Mouse (Mus musculus) liver, adult 2 months (tissue): ENCODE measurements around the gene Col4a1. TPM values are rescaled to one million over a fixed set of nuclear protein-coding genes. Genes with fewer than 3 reads are reported as not detected.
A peak's percentile ranks its signal among the peaks of the same experiment; 100 is the strongest.

ENCODE experiments used
- DNase-seq: peaks from one replicate; pipeline ENCODE4 v3.0.0-alpha.2; 2011; ENCODE audit warnings: low read depth, low spot score; ENCODE audit errors: extremely low read depth
- H3K27ac ChIP-seq: fragments of 200-500 bp; replicated peaks from 2 replicates; pipeline ENCODE4 v1.5.1; 2012; ENCODE audit warnings: low read depth, mild to moderate bottlenecking, control low read depth, inconsistent platforms, low read length; ENCODE audit not compliant: insufficient read depth
- H3K27me3 ChIP-seq: fragments of 200-500 bp; 2 replicates; pipeline ENCODE4 v1.6.1; 2012; ENCODE audit warnings: mild to moderate bottlenecking, moderate library complexity, low read length, inconsistent platforms; ENCODE audit not compliant: control insufficient read depth, insufficient read depth
- H3K36me3 ChIP-seq: fragments of 200-500 bp; 2 replicates; pipeline ENCODE4 v1.6.1; 2012; ENCODE audit warnings: low read length, inconsistent platforms; ENCODE audit not compliant: control insufficient read depth, insufficient read depth
- H3K4me1 ChIP-seq: fragments of 200-500 bp; 2 replicates; pipeline ENCODE4 v1.6.1; 2011; ENCODE audit warnings: low read length; ENCODE audit not compliant: control insufficient read depth, insufficient read depth
- H3K4me3 ChIP-seq: fragments of 200-500 bp; 2 replicates; pipeline ENCODE4 v1.5.1; 2011; ENCODE audit warnings: low read depth, mild to moderate bottlenecking, control low read depth, low read length, moderate library complexity; ENCODE audit not compliant: insufficient read depth
- H3K79me2 ChIP-seq: fragments of 200-500 bp; 2 replicates; pipeline ENCODE4 v1.6.1; 2012; ENCODE audit warnings: inconsistent platforms, mild to moderate bottlenecking, low read length, moderate library complexity; ENCODE audit not compliant: control insufficient read depth, insufficient read depth
- H3K9ac ChIP-seq: fragments of 200-500 bp; 2 replicates; pipeline ENCODE4 v1.6.1; 2012; ENCODE audit warnings: low read depth, mild to moderate bottlenecking, control low read depth, inconsistent platforms, low read length
- CTCF ChIP-seq: fragments of 200-500 bp; IDR thresholded peaks from 2 replicates; pipeline ENCODE4 v1.5.1; 2011; ENCODE audit warnings: low read depth, low read length, control low read depth
- POLR2A ChIP-seq: fragments of 200-500 bp; IDR thresholded peaks from 2 replicates; pipeline ENCODE4 v1.6.1; 2011; ENCODE audit warnings: low read length, control low read depth; ENCODE audit not compliant: insufficient read depth; ENCODE audit errors: extremely low read depth
- WGBS: fragments of 180-500 bp; shearing (Covaris S2); methylation state at CpG from one replicate; pipeline ENCODE4 v1.1.7; 2018; 5-methylcytosine and 5-hydroxymethylcytosine counted together
- polyA plus RNA-seq: library from polyadenylated mRNA; depleted of rRNA; stranded (reverse); fragments of >200 nt; gene quantifications from 2 replicates; pipeline ENCODE4 v1.2.3, GENCODE M21; 2012
- total RNA-seq: library from RNA; depleted of rRNA; stranded (reverse); fragments of >200 nt; gene quantifications from 2 replicates; pipeline ENCODE4 v1.2.3, GENCODE M21; 2014

The Col4a1 gene
- total and polyA plus RNA-seq, 2 experiments, result 25.7 to 29.1 TPM

DNA sequence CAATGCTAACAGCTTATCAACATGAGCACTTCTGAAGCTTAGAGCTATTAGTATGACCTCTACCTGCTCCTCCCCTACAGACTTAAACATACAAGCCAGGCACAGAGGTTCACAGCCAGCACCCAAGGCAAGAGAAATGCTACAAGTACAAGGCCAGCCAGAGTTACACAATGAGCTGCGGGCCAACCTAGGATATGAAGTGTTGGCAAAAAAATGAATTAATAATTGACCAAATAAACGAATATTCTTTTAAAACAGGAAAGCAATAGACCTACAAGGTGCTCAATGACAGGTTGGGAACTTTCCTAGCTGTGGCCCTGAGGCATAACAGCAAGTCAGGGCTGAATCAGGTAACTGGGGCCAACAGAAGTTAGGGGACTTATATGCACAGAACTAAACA, 58.1 kb downstream of the Col4a1 start:
- Histone ChIP-seq H3K79me2 (no peaks in the 10 kb centered on the region), H3K4me1 (peaks cover 11% of the 10 kb centered on the region), H3K27me3 (no peaks in the 10 kb centered on the region), H3K36me3 (no peaks in the 10 kb centered on the region), H3K27ac (no peak overlapping the region), H3K9ac (no peak overlapping the region), H3K4me3 (no peak overlapping the region)
- DNase-seq, result peak; percentile 47
- WGBS, result 22% methylated on average over 2 of the region's 2 CpGs
- TF ChIP-seq POLR2A, result no peak
- TF ChIP-seq CTCF, result no peak

DNA sequence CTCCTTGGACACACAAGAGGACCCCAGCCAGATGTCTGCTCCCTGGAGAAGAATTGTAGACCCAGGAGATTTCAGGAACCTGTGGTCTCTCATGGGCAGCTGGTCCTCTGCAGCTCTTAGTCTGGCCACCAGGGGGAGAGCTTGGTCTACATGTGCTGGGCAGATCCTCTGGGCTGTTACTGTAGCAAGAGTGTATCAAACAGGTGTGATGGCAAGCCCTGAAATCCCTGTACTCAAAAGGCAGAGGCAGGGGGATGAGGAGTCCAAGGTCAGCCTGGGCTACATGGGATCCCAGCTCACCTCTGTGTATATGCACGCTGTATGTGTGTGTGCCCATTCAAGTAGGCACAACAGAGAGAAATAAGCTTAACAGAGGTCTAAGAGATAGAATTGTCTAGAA, 59.1 kb downstream of the Col4a1 start:
- H3K27me3 ChIP-seq, result no peaks in the 10 kb centered on the region
- no peak overlapping the region for H3K27ac ChIP-seq
- peaks cover 9% of the 10 kb centered on the region for H3K4me1 ChIP-seq
- no peak overlapping the region for H3K9ac ChIP-seq
- no peaks in the 10 kb centered on the region for H3K79me2 ChIP-seq
- H3K36me3 ChIP-seq, result no peaks in the 10 kb centered on the region
- WGBS, result 97% methylated on average over 1 of the region's 1 CpGs
- H3K4me3 ChIP-seq, result no peak overlapping the region
- peak; percentile 42 for DNase-seq
- TF ChIP-seq CTCF (peak; percentile 97), POLR2A (no peak)

DNA sequence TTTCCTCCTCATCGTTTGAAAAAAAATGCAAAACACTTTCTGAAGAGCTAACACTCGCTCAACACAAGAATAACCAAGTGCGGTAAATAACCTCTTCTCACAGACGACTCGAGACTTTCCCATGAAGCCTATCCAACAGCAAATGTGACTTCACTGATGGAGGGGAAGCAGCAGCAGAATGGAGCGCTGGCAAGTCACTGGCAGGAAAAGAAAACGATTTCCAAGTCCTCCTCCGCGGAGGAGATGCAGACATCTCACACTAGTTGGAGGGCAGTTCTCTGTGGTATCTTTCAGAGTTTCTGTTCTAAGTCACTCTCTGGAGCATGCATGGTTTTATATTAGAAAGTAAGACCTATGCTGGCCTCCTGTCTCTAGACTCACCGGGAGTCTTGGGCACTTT, 59.6 kb downstream of the Col4a1 start:
- no peak overlapping the region for H3K9ac ChIP-seq
- 72% methylated on average over 10 of the region's 10 CpGs for WGBS
- TF ChIP-seq POLR2A, result no peak
- no peak for TF ChIP-seq CTCF
- H3K79me2 ChIP-seq, result no peaks in the 10 kb centered on the region
- peaks cover 9% of the 10 kb centered on the region for H3K4me1 ChIP-seq
- H3K27me3 ChIP-seq, result no peaks in the 10 kb centered on the region
- no peaks in the 10 kb centered on the region for H3K36me3 ChIP-seq
- no peak overlapping the region for H3K27ac ChIP-seq
- H3K4me3 ChIP-seq, result no peak overlapping the region
- DNase-seq, result no peak

DNA sequence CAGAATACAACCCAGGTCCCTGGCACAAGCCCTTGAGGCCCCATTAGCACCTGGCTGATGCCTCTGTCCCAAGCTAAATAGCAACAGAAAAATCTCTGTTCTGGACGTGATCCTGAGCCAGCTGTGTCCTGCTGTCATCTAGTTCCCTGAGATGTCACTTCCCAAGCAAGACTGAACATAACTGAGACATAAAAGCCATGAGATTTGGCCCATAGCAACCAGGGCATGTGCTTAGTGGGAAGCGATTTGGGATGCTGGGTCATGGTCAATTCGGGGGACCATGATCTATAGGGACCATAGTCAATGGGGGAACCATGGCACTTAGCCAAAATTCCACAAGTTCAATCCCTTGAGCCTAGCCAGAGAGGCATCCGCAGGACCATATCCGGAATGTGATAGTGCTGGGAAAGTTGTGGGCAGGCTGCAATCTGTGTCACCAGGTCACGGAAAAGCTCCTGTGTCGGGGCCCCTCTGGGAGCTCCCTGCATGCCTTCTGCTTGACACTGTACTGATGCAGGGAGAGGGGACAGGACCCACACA, 60.3 kb downstream of the Col4a1 start:
- H3K79me2 ChIP-seq, result no peaks in the 10 kb centered on the region
- TF ChIP-seq CTCF, result no peak
- TF ChIP-seq POLR2A, result no peak
- WGBS, result 69% methylated on average over 7 of the region's 7 CpGs

DNA sequence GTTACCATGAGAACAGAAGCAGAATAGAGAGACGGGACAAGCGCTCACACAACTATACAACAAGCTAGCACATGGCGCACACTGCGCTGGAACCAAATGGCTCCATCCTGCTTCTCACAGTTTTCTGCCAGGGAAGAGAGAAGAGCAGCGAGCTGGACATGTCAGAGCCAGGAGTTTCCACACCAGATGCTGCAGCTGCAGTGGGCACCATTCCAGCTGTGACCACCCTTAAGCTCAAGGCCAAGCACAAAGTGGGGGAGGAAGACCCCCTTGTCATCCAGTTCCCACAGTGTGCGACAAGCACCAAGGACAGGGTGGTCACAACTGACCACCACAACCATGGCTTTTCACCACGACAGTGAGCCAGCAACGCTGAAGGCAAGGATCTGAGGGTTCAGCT, 62.5 kb downstream of the Col4a1 start:
- Histone ChIP-seq H3K36me3 (peaks cover 2% of the 10 kb centered on the region; the same call in 1 of the 2 replicates), H3K27ac (no peak overlapping the region), H3K79me2 (no peaks in the 10 kb centered on the region), H3K4me1 (peaks cover 8% of the 10 kb centered on the region), H3K27me3 (no peaks in the 10 kb centered on the region), H3K9ac (no peak overlapping the region), H3K4me3 (no peak overlapping the region)
- TF ChIP-seq POLR2A (no peak), CTCF (no peak)
- WGBS, result 84% methylated on average over 8 of the region's 8 CpGs
- DNase-seq, result no peak

More for the DNA sequence above, 60.3 kb downstream of the Col4a1 start:
- peaks cover 9% of the 10 kb centered on the region for H3K4me1 ChIP-seq
- H3K9ac ChIP-seq, result no peak overlapping the region
- no peak overlapping the region for H3K4me3 ChIP-seq
- peak; percentile 17 for DNase-seq
- no peaks in the 10 kb centered on the region for H3K36me3 ChIP-seq
- no peak overlapping the region for H3K27ac ChIP-seq
- no peaks in the 10 kb centered on the region for H3K27me3 ChIP-seq

DNA sequence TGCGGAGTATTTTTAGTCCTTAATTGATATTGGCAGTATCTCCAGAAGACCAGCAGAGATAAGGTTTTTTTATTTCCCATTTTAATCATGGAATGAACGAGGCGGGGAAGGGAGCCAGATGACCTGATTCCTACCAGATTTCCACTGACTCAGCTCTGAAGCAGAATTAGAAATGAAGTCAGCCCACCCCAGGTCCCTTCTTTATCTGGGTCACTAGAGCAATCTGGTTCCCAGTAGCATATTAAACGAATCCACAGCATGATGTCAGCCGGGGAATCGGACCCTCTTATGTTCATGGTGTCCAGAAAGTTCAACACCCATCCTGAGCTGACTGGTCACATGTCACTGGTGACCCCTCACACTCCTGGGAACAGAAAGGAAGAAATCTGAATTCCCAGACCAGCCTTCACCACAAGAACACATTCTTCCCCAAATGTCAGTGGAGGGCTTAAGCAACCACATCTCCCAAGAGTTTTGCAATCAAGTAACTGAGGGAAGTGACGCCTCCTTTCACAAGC, 63.0 kb downstream of the Col4a1 start:
- Histone ChIP-seq H3K27ac (no peak overlapping the region), H3K27me3 (no peaks in the 10 kb centered on the region), H3K4me1 (peaks cover 4% of the 10 kb centered on the region), H3K36me3 (peaks cover 2% of the 10 kb centered on the region; the same call in 1 of the 2 replicates), H3K9ac (no peak overlapping the region), H3K79me2 (no peaks in the 10 kb centered on the region), H3K4me3 (no peak overlapping the region)
- 69% methylated on average over 7 of the region's 7 CpGs for WGBS
- peak; percentile 44 for DNase-seq
- TF ChIP-seq CTCF, result no peak
- TF ChIP-seq POLR2A, result no peak
